Mouse (Mus musculus) MEL (cell line): ENCODE results near the gene Gm21149.
A peak's percentile ranks its signal among the peaks of the same experiment; 100 is the strongest.
"Not testable (repeated sequence)": the region's sequence is repeated elsewhere in the genome, so short reads cannot be mapped to it uniquely, and the experiment has no call there.

Experiments
- CTCF ChIP-seq, 3 experiments: IDR thresholded peaks in 2 of 3; conservative IDR thresholded peaks in 1 of 3; 2 replicates each; pipeline ENCODE4 v1.5.1; 2011 to 2012; ENCODE audit warnings: low read length in 3 of 3, low read depth in 2 of 3, mild to moderate bottlenecking in 2 of 3, improper control_type of control experiment in 1 of 3, inconsistent platforms in 1 of 3, mixed read lengths in 1 of 3, moderate library complexity in 1 of 3; ENCODE audit not compliant: control insufficient read depth in 1 of 3, insufficient read depth in 1 of 3, poor library complexity in 1 of 3, severe bottlenecking in 1 of 3
- EP300 ChIP-seq, 2 experiments: IDR thresholded peaks; 2 replicates each; pipeline ENCODE4 v1.6.1; 2011; ENCODE audit warnings: improper control_type of control experiment in 2 of 2, low read length in 2 of 2, low read depth in 1 of 2, mild to moderate bottlenecking in 1 of 2
- KAT2A ChIP-seq: conservative IDR thresholded peaks from 2 replicates; pipeline ENCODE4 v1.6.1; 2012; ENCODE audit warnings: low read depth, low read length, improper control_type of control experiment, inconsistent platforms
- POLR2A ChIP-seq, 2 experiments: IDR thresholded peaks; 2 replicates each; pipeline ENCODE4 v1.6.1; 2011 to 2012; ENCODE audit warnings: low read length in 2 of 2, mild to moderate bottlenecking in 2 of 2, control low read depth in 1 of 2, improper control_type of control experiment in 1 of 2, low read depth in 1 of 2, moderate library complexity in 1 of 2; ENCODE audit not compliant: control insufficient read depth in 1 of 2, insufficient read depth in 1 of 2, poor library complexity in 1 of 2

DNA sequence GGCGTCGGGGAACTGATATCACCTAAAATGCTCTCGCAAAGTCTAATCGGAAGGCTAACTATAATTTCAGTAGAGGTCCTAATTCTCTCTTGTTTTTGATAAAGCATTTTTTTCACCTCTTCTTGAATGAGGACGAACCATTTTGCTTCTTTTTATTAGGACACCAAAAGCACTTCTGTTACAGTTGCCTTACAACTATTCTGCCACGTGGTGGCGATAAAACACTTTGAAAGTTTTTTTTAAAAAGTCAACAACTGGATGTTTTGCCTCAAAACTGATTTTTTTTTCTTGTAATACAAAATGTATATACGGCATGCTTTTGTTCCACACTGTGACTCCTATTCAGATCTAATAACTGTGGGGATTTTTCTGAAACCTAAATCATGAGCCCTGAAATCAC lies 14.7 kb downstream of the Gm21149 start:
- not testable (repeated sequence) for TF ChIP-seq EP300 (IDR thresholded peaks at IDR 0.05; ENCODE audit: low read depth in 1 of 2, low read length in 2 of 2); KAT2A; POLR2A (IDR thresholded peaks at IDR 0.05; ENCODE audit: control insufficient read depth in 1 of 2, insufficient read depth in 1 of 2, low read depth in 1 of 2, low read length in 2 of 2, poor library complexity in 1 of 2)
- peak in 1 of 3 experiments; percentile 26; a peak in 1 of 6 replicates for TF ChIP-seq CTCF (IDR thresholded peaks at IDR 0.05 in 2 of 3, conservative IDR thresholded peaks at IDR 0.05 in 1 of 3; ENCODE audit: control insufficient read depth in 1 of 3, insufficient read depth in 1 of 3, low read depth in 2 of 3, low read length in 3 of 3, poor library complexity in 1 of 3, severe bottlenecking in 1 of 3)
